Mouse (Mus musculus) CH12.LX (cell line): ENCODE data around the gene Fes.

Experiments
- CHD1 ChIP-seq: IDR thresholded peaks from 2 replicates; pipeline ENCODE4 v1.6.1; 2012; ENCODE audit warnings: low read depth, low read length, improper control_type of control experiment, inconsistent platforms
- CTCF ChIP-seq, 2 experiments: IDR thresholded peaks in 1 of 2; conservative IDR thresholded peaks in 1 of 2; 2 replicates each; pipeline ENCODE4 v1.5.1; 2011 to 2012; ENCODE audit warnings: low read depth in 2 of 2, low read length in 2 of 2, improper control_type of control experiment in 1 of 2, inconsistent platforms in 1 of 2, mild to moderate bottlenecking in 1 of 2, moderate library complexity in 1 of 2

DNA sequence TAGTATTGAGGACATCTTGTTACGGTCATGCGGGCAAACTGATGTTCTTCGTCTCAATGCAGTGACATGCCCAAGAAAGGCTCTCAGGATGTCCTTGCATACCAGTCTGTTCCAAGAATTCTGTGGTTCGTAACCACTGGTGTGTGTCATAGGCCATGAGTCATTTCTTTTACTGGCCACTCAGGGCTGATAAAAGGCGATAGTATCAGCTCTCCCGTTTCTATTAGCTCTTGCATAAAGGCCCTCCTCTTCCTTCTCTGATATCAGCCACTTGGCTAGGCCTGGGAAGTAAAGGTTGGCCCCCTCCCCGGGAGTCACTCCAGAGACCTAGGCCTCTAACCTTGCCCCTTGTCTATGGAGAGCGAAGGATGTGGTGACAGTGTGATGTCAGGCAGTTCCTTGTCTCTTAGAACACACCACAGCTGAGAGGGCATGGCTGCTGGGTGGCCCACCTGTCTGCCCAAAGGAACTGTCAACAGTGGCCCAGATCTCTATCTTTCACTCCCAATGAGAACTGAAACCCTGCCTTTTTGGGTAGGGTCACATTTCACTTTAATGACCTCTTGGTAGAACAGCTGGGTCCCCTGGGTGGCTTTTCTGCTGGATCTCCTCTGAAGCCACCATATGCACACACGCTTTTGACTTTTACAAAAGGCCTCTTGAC, 12.2 kb downstream of the Fes start:
- no peak for TF ChIP-seq CTCF (conservative IDR thresholded peaks at IDR 0.05 in 1 of 2, IDR thresholded peaks at IDR 0.05 in 1 of 2; ENCODE audit: low read depth in 2 of 2, low read length in 2 of 2)
- TF ChIP-seq CHD1, result no peak
